Mouse (Mus musculus) hindbrain, embryonic 11.5 days (tissue): ENCODE measurements at regions not wholly inside any gene's neighbourhood (a gene's known extent, or its start where the extent isn't known, plus 50 kb on each side); places are given as distances from the start of the nearest gene placed in this dataset.

Source experiments
- ATAC-seq: fragments of 200-750 bp; cut with Nextera tagmentation; 2 replicates; pipeline ENCODE4 v1.8.0; 2017; ENCODE audit warnings: mild to moderate bottlenecking, moderate TSS enrichment, moderate library complexity; ENCODE audit not compliant: low FRiP score
- DNase-seq: peaks from one replicate; pipeline ENCODE4 v3.0.0-alpha.2; 2015; ENCODE audit warnings: low spot score
- H3K27ac ChIP-seq: fragments of 300-500 bp; sonication (generic); 2 replicates; pipeline ENCODE4 v1.5.1; 2014; ENCODE audit warnings: mild to moderate bottlenecking, low read depth, low read length
- H3K27me3 ChIP-seq: fragments of 300-500 bp; sonication (generic); 2 replicates; pipeline ENCODE4 v1.6.1; 2014; ENCODE audit warnings: mild to moderate bottlenecking, low read length, moderate library complexity, mixed read lengths; ENCODE audit not compliant: control insufficient read depth, insufficient read depth
- H3K36me3 ChIP-seq: fragments of 300-500 bp; sonication (generic); 2 replicates; pipeline ENCODE4 v1.6.1; 2014; ENCODE audit warnings: mild to moderate bottlenecking, low read length, moderate library complexity, mixed read lengths; ENCODE audit not compliant: control insufficient read depth, insufficient read depth
- H3K4me1 ChIP-seq: fragments of 300-500 bp; sonication (generic); replicated peaks from 2 replicates; pipeline ENCODE4 v1.6.1; 2014; ENCODE audit warnings: low read length, mixed read lengths; ENCODE audit not compliant: control insufficient read depth, insufficient read depth
- H3K4me2 ChIP-seq: fragments of 300-500 bp; sonication (generic); replicated peaks from 2 replicates; pipeline ENCODE4 v1.6.1; 2014; ENCODE audit warnings: mild to moderate bottlenecking, low read depth, low read length
- H3K4me3 ChIP-seq: fragments of 300-500 bp; sonication (generic); 2 replicates; pipeline ENCODE4 v1.5.1; 2014; ENCODE audit warnings: low read depth, low read length
- H3K9ac ChIP-seq: fragments of 300-500 bp; sonication (generic); 2 replicates; pipeline ENCODE4 v1.6.1; 2014; ENCODE audit warnings: low read depth, low read length
- H3K9me3 ChIP-seq: fragments of 300-500 bp; sonication (generic); 2 replicates; pipeline ENCODE4 v1.6.1; 2016; ENCODE audit warnings: low read length; ENCODE audit not compliant: control insufficient read depth
- WGBS: fragments of 180-500 bp; shearing (Covaris S2); extraction: QIAGEN DNeasy Blood & Tissue Kit; methylation state at CpG from one replicate; pipeline ENCODE4 v1.1.7; 2014; 5-methylcytosine and 5-hydroxymethylcytosine counted together

GRCm38 (mm10) chr9:61322333-61322732 lies 49.8 kb upstream of the Tle3 start:
- Histone ChIP-seq H3K4me2 (no peak overlapping the region), H3K9ac (no peak overlapping the region), H3K4me1 (peaks cover 16% of the 10 kb centered on the region), H3K4me3 (no peak overlapping the region), H3K27me3 (no peaks in the 10 kb centered on the region; the same call in 1 of the 2 replicates), H3K9me3 (no peaks in the 10 kb centered on the region), H3K36me3 (no peaks in the 10 kb centered on the region), H3K27ac (no peak overlapping the region)
- no peak for DNase-seq
- WGBS, result 72% methylated on average over 11 of the region's 11 CpGs
- ATAC-seq, result no peak
